Mouse (Mus musculus) C2C12 (cell line): ENCODE data around the gene Fbxo21. TPM values are rescaled to one million over a fixed set of nuclear protein-coding genes. Genes with fewer than 3 reads are reported as not detected.

Experiments
- H3K27me3 ChIP-seq: one replicate; pipeline ENCODE4 v1.6.1; 2011; ENCODE audit not compliant: control insufficient read depth, insufficient read depth, insufficient read length
- H3K36me3 ChIP-seq: one replicate; pipeline ENCODE4 v1.6.1; 2011; ENCODE audit not compliant: control insufficient read depth, insufficient read depth
- H3K4me3 ChIP-seq: one replicate; pipeline ENCODE4 v1.5.1; 2011; ENCODE audit warnings: mild to moderate bottlenecking, control low read depth; ENCODE audit not compliant: poor library complexity, insufficient read depth, severe bottlenecking
- H3K79me2 ChIP-seq: one replicate; pipeline ENCODE4 v1.6.1; 2011; ENCODE audit not compliant: control insufficient read depth, insufficient read depth
- H3K79me3 ChIP-seq: one replicate; pipeline ENCODE4 v1.6.1; 2011; ENCODE audit warnings: low read depth, control low read depth
- H3ac ChIP-seq: one replicate; pipeline ENCODE3; 2011; ENCODE audit warnings: low read depth; ENCODE audit not compliant: control insufficient read depth, insufficient read length
- CEBPB ChIP-seq: IDR thresholded peaks from one replicate; pipeline ENCODE4 v1.6.1; 2011; ENCODE audit warnings: low read depth, mild to moderate bottlenecking, control low read depth, moderate library complexity
- CTCF ChIP-seq: IDR thresholded peaks from one replicate; pipeline ENCODE4 v1.5.1; 2011; ENCODE audit not compliant: control insufficient read depth, insufficient read depth, insufficient read length
- FOSL1 ChIP-seq: IDR thresholded peaks from one replicate; pipeline ENCODE4 v1.8.0; 2011; ENCODE audit warnings: mild to moderate bottlenecking, low read length; ENCODE audit not compliant: poor library complexity, insufficient read depth, severe bottlenecking
- MAX ChIP-seq: IDR thresholded peaks from one replicate; pipeline ENCODE4 v1.6.1; 2011; ENCODE audit warnings: mild to moderate bottlenecking, control low read depth
- MYOD1 ChIP-seq: IDR thresholded peaks from one replicate; pipeline ENCODE4 v1.6.1; 2011; ENCODE audit warnings: low read depth; ENCODE audit not compliant: control insufficient read depth, insufficient read length
- MYOG ChIP-seq: IDR thresholded peaks from one replicate; pipeline ENCODE4 v1.6.1; 2011; ENCODE audit not compliant: control insufficient read depth, insufficient read length; ENCODE audit errors: extremely low read depth
- USF1 ChIP-seq: IDR thresholded peaks from one replicate; pipeline ENCODE4 v1.6.1; 2011; ENCODE audit warnings: low read depth, mild to moderate bottlenecking, control low read depth, moderate library complexity
- polyA plus RNA-seq: library from polyadenylated mRNA; unstranded; fragments of >200 nt; fragmentation: generic; extraction: Trizol; gene quantifications from one replicate; pipeline ENCODE4 v1.2.1, GENCODE M21; 2012; ENCODE audit warnings: missing spikeins

Gene Fbxo21
- polyA plus RNA-seq, 1 experiment: 16.0 TPM

DNA sequence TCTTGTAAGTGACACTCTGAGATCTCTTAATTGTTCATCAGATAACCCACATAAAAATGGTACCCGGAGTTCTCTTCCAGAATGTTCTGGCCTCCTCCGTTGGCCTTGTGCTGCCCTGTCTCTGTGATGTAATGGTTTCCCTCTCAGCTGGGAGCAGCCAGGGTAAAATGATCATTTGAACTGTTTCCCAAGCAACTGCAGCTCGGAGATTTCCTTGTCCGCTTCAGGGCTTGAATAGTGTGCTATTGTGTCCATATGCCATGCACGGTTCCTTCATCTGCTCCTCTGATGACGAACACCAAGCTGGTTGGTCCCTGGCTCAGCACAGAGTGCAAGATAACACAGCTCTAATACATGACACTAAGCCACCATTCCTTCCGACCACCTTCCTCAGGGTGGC, 35.3 kb downstream of the Fbxo21 start:
- H3K4me3 ChIP-seq: no peak overlapping the region
- no peak for TF ChIP-seq USF1
- TF ChIP-seq FOSL1: no peak
- no peak for TF ChIP-seq CTCF
- no peak for TF ChIP-seq MYOD1
- H3K79me2 ChIP-seq: no peaks in the 10 kb centered on the region
- H3ac ChIP-seq: no peak overlapping the region
- peaks cover 7% of the 10 kb centered on the region for H3K36me3 ChIP-seq
- H3K79me3 ChIP-seq: no peaks in the 10 kb centered on the region
- H3K27me3 ChIP-seq: peaks cover under 1% of the 10 kb centered on the region

DNA sequence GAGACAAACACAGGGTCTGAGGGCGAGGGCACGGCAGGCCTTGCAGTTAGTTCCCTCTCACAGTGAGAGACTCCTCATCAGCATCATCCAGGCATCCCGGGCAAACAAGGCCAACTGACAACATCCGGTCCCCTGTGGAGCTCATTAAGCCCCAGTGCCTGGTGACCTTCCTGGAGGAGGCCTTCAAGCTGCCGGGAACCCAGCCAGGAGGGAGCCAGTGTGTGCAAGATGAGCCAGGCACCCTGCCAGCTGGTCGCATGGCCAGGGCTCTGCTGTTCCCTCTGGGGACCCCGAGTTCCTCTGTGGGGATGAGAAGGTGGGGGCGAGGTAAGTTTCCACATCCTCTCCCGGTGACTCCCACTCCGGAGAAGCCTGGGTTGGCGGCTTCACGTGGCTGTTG, 38.5 kb downstream of the Fbxo21 start:
- peaks cover 33% of the 10 kb centered on the region for H3K27me3 ChIP-seq
- H3ac ChIP-seq: no peak overlapping the region
- no peak overlapping the region for H3K4me3 ChIP-seq
- H3K36me3 ChIP-seq: no peaks in the 10 kb centered on the region
- TF ChIP-seq CTCF: no peak
- no peak for TF ChIP-seq MYOG
- TF ChIP-seq MAX: no peak
- TF ChIP-seq CEBPB: no peak
- no peak for TF ChIP-seq MYOD1
- TF ChIP-seq FOSL1: no peak
- TF ChIP-seq USF1: no peak
- H3K79me2 ChIP-seq: no peaks in the 10 kb centered on the region
- H3K79me3 ChIP-seq: no peaks in the 10 kb centered on the region

- no peaks in the 10 kb centered on the region for H3K79me2 ChIP-seq
- TF ChIP-seq MYOD1: no peak
- no peak for TF ChIP-seq MAX
- TF ChIP-seq CTCF: no peak
- no peak for TF ChIP-seq CEBPB
- no peak for TF ChIP-seq USF1
- TF ChIP-seq FOSL1: no peak
- no peak for TF ChIP-seq MYOG
These were observed 39.1 kb downstream of the Fbxo21 start for GRCm38 (mm10) chr5:118015669-118016068.

GRCm38 (mm10) chr5:118017527-118017926, 41.0 kb downstream of the Fbxo21 start:
- TF ChIP-seq CTCF (no peak), MAX (no peak)
- Histone ChIP-seq H3K27me3 (peaks cover 39% of the 10 kb centered on the region), H3ac (no peak overlapping the region), H3K36me3 (no peaks in the 10 kb centered on the region), H3K4me3 (no peak overlapping the region), H3K79me3 (no peaks in the 10 kb centered on the region), H3K79me2 (no peaks in the 10 kb centered on the region)

More at GRCm38 (mm10) chr5:118015669-118016068, 39.1 kb downstream of the Fbxo21 start:
- Histone ChIP-seq H3K27me3 (peaks cover 39% of the 10 kb centered on the region), H3K79me3 (no peaks in the 10 kb centered on the region), H3ac (no peak overlapping the region), H3K4me3 (no peak overlapping the region), H3K36me3 (no peaks in the 10 kb centered on the region)

GRCm38 (mm10) chr5:118019905-118020304, 43.4 kb downstream of the Fbxo21 start:
- H3K4me3 ChIP-seq: no peak overlapping the region
- no peaks in the 10 kb centered on the region for H3K79me2 ChIP-seq
- H3K27me3 ChIP-seq: peaks cover 43% of the 10 kb centered on the region
- no peak overlapping the region for H3ac ChIP-seq
- no peaks in the 10 kb centered on the region for H3K36me3 ChIP-seq
- H3K79me3 ChIP-seq: no peaks in the 10 kb centered on the region
- TF ChIP-seq MYOD1 (no peak), CTCF (no peak), CEBPB (no peak), FOSL1 (no peak), MYOG (no peak), MAX (no peak), USF1 (no peak)

DNA sequence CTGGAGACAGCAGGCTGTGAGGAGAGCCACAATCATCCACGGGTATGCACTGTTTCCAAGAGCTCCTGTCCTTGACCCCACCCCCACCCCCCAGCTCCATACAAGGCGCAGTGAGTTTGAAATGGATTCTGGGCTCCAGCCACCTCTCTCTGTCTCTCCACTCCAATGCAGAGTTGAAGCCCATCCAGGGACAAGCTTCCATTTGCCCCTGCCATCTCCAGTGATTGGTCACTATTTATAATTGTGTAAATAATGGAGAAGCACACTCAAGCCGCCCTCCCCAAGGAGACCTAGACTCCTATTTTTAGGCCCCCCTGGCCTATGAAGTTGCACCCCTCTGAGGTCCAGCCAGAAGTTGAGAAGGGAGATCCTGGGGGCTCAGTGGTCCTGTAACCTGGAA, 46.5 kb downstream of the Fbxo21 start:
- Histone ChIP-seq H3K79me3 (no peaks in the 10 kb centered on the region), H3K27me3 (peaks cover 59% of the 10 kb centered on the region), H3K36me3 (no peaks in the 10 kb centered on the region), H3K79me2 (no peaks in the 10 kb centered on the region), H3K4me3 (no peak overlapping the region), H3ac (no peak overlapping the region)
- TF ChIP-seq MYOD1 (no peak), CEBPB (no peak), FOSL1 (no peak), CTCF (no peak), MYOG (no peak), USF1 (no peak), MAX (no peak)
